Mouse (Mus musculus): ENCODE results near the gene Tm9sf3.
"Not testable (repeated sequence)": the region's sequence is repeated elsewhere in the genome, so short reads cannot be mapped to it uniquely, and the experiment has no call there.

The Tm9sf3 gene

GRCm38 (mm10) chr19:41263630-41264295 lies at the start of gene Tm9sf3:
Gene Tm9sf3 (minus strand): TSS chr19:41263997.
- DNase-seq, result peak; percentile 82

GRCm38 (mm10) chr19:41312587-41312986 lies 48.8 kb upstream of the Tm9sf3 start:
- not testable (repeated sequence) for DNase-seq

- DNase-seq, result no peak
Measured at GRCm38 (mm10) chr19:41312027-41312426, 48.2 kb upstream of the Tm9sf3 start.

GRCm38 (mm10) chr19:41310971-41311703 lies 47.3 kb upstream of the Tm9sf3 start:
- peak; percentile 1 for DNase-seq

GRCm38 (mm10) chr19:41303933-41304332 lies 40.1 kb upstream of the Tm9sf3 start:
- no peak for DNase-seq

- no peak for DNase-seq
Measured at GRCm38 (mm10) chr19:41303433-41303832, 39.6 kb upstream of the Tm9sf3 start.

- DNase-seq, result no peak
Measured at GRCm38 (mm10) chr19:41301856-41302255, 38.1 kb upstream of the Tm9sf3 start.

- no peak for DNase-seq
Measured at GRCm38 (mm10) chr19:41299446-41299845, 35.6 kb upstream of the Tm9sf3 start.

GRCm38 (mm10) chr19:41290952-41291619 lies 27.3 kb upstream of the Tm9sf3 start:
- no peak for DNase-seq

GRCm38 (mm10) chr19:41288568-41288967 lies 24.8 kb upstream of the Tm9sf3 start:
- DNase-seq, result no peak

- no peak for DNase-seq
Measured at GRCm38 (mm10) chr19:41287224-41287623, 23.4 kb upstream of the Tm9sf3 start.

- DNase-seq, result no peak
Measured at GRCm38 (mm10) chr19:41284515-41284914, 20.7 kb upstream of the Tm9sf3 start.

GRCm38 (mm10) chr19:41282718-41283117 lies 18.9 kb upstream of the Tm9sf3 start:
- no peak for DNase-seq

- no peak for DNase-seq
Measured at GRCm38 (mm10) chr19:41282216-41282615, 18.4 kb upstream of the Tm9sf3 start.

- DNase-seq, result no peak
Measured at GRCm38 (mm10) chr19:41279724-41280244, 16.0 kb upstream of the Tm9sf3 start.

GRCm38 (mm10) chr19:41278606-41279005 lies 14.8 kb upstream of the Tm9sf3 start:
- no peak for DNase-seq

GRCm38 (mm10) chr19:41275588-41275987 lies 11.8 kb upstream of the Tm9sf3 start:
- no peak for DNase-seq

- no peak for DNase-seq
Measured at GRCm38 (mm10) chr19:41270906-41271305, 7.1 kb upstream of the Tm9sf3 start.

GRCm38 (mm10) chr19:41270151-41270727 lies 6.4 kb upstream of the Tm9sf3 start:
- DNase-seq, result no peak

GRCm38 (mm10) chr19:41266251-41266901 lies 2.6 kb upstream of the Tm9sf3 start:
- no peak for DNase-seq

- no peak for DNase-seq
Measured at GRCm38 (mm10) chr19:41264331-41264799, 568 bp upstream of the Tm9sf3 start.

Data from cerebellum, adult 9-10 months (tissue).